Mouse (Mus musculus): ENCODE results near the gene Asl. TPM values are rescaled to one million over a fixed set of nuclear protein-coding genes. Genes with fewer than 3 reads are reported as not detected.

The Asl gene
- polyA plus RNA-seq, 1 experiment from 2014 or later = 16.0 TPM

GRCm38 (mm10) chr5:130059413-130060328, 30.6 kb upstream of the Asl start:
- Histone ChIP-seq H3K36me3 (0 out of 2 replicates have a peak, but pooled peaks cover 6% of the 10 kb centered on the region), H3K27ac (peak overlapping the region; percentile 79), H3K4me1 (replicated peaks) (peaks cover 11% of the 10 kb centered on the region), H3K4me3 (no peak overlapping the region), H3K27me3 (peaks cover 1% of the 10 kb centered on the region), H3K9ac (no peak overlapping the region), H3K4me2 (no peak overlapping the region), H3K9me3 (replicated peaks) (no peaks in the 10 kb centered on the region)
- ATAC-seq (replicated peaks; ENCODE audit: insufficient number of reproducible peaks, insufficient read depth, low FRiP score, low read depth) = peak; percentile 80
- WGBS = 50% methylated on average over 12 of the region's 12 CpGs

- Histone ChIP-seq H3K27ac (no peak overlapping the region), H3K9me3 (replicated peaks) (no peaks in the 10 kb centered on the region), H3K4me3 (no peak overlapping the region), H3K4me1 (replicated peaks) (peaks cover 11% of the 10 kb centered on the region), H3K4me2 (no peak overlapping the region), H3K27me3 (peaks cover 23% of the 10 kb centered on the region), H3K9ac (no peak overlapping the region), H3K36me3 (peaks cover 10% of the 10 kb centered on the region; the same call in 1 of the 2 replicates)
- WGBS = 80% methylated on average over 2 of the region's 2 CpGs
- ATAC-seq (replicated peaks; ENCODE audit: insufficient number of reproducible peaks, insufficient read depth, low FRiP score, low read depth) = no peak
Observed at GRCm38 (mm10) chr5:130056303-130056702, 27.3 kb upstream of the Asl start.

GRCm38 (mm10) chr5:130055688-130056087, 26.6 kb upstream of the Asl start:
- Histone ChIP-seq H3K36me3 (peaks cover 10% of the 10 kb centered on the region; the same call in 1 of the 2 replicates), H3K9ac (no peak overlapping the region), H3K27me3 (peaks cover 30% of the 10 kb centered on the region), H3K9me3 (replicated peaks) (no peaks in the 10 kb centered on the region), H3K27ac (no peak overlapping the region), H3K4me3 (no peak overlapping the region), H3K4me1 (replicated peaks) (peaks cover 11% of the 10 kb centered on the region), H3K4me2 (no peak overlapping the region)
- ATAC-seq (replicated peaks; ENCODE audit: insufficient number of reproducible peaks, insufficient read depth, low FRiP score, low read depth) = no peak
- WGBS = 96% methylated on average over 4 of the region's 4 CpGs

- ATAC-seq (replicated peaks; ENCODE audit: insufficient number of reproducible peaks, insufficient read depth, low FRiP score, low read depth) = no peak
- H3K9ac ChIP-seq = no peak overlapping the region
- no peak overlapping the region for H3K4me3 ChIP-seq
- 0 out of 2 replicates have a peak, but pooled peaks cover 3% of the 10 kb centered on the region for H3K4me1 ChIP-seq (replicated peaks)
- peaks cover 13% of the 10 kb centered on the region; the same call in 1 of the 2 replicates for H3K36me3 ChIP-seq
- H3K4me2 ChIP-seq = no peak overlapping the region
- no peaks in the 10 kb centered on the region for H3K9me3 ChIP-seq (replicated peaks)
- no peak overlapping the region for H3K27ac ChIP-seq
- 89% methylated on average over 6 of the region's 6 CpGs for WGBS
- peaks cover 44% of the 10 kb centered on the region for H3K27me3 ChIP-seq
Observed at GRCm38 (mm10) chr5:130052955-130053354, 23.9 kb upstream of the Asl start.

GRCm38 (mm10) chr5:130052510-130052909, 23.5 kb upstream of the Asl start:
- no peak overlapping the region for H3K9ac ChIP-seq
- H3K27ac ChIP-seq = no peak overlapping the region
- H3K36me3 ChIP-seq = peaks cover 13% of the 10 kb centered on the region; the same call in 1 of the 2 replicates
- no peaks in the 10 kb centered on the region for H3K9me3 ChIP-seq (replicated peaks)
- peaks cover 44% of the 10 kb centered on the region for H3K27me3 ChIP-seq
- ATAC-seq (replicated peaks; ENCODE audit: insufficient number of reproducible peaks, insufficient read depth, low FRiP score, low read depth) = no peak
- no peak overlapping the region for H3K4me3 ChIP-seq
- H3K4me2 ChIP-seq = no peak overlapping the region
- H3K4me1 ChIP-seq (replicated peaks) = 0 out of 2 replicates have a peak, but pooled peaks cover 3% of the 10 kb centered on the region
- 74% methylated on average over 5 of the region's 5 CpGs for whole genome bisulfite sequencing

- Histone ChIP-seq H3K4me3 (no peak overlapping the region), H3K4me1 (replicated peaks) (peaks cover 9% of the 10 kb centered on the region; the same call in 1 of the 2 replicates), H3K27ac (no peak overlapping the region), H3K9me3 (replicated peaks) (no peaks in the 10 kb centered on the region), H3K9ac (no peak overlapping the region), H3K4me2 (no peak overlapping the region), H3K36me3 (peaks cover 18% of the 10 kb centered on the region), H3K27me3 (peaks cover 44% of the 10 kb centered on the region)
- no peak for ATAC-seq (replicated peaks; ENCODE audit: insufficient number of reproducible peaks, insufficient read depth, low FRiP score, low read depth)
- WGBS = 86% methylated on average over 15 of the region's 15 CpGs
Observed at GRCm38 (mm10) chr5:130051073-130051860, 22.2 kb upstream of the Asl start.

GRCm38 (mm10) chr5:130050416-130050815, 21.4 kb upstream of the Asl start:
- no peak for ATAC-seq (replicated peaks; ENCODE audit: insufficient number of reproducible peaks, insufficient read depth, low FRiP score, low read depth)
- Histone ChIP-seq H3K27me3 (peaks cover 49% of the 10 kb centered on the region), H3K4me1 (replicated peaks) (peaks cover 11% of the 10 kb centered on the region; the same call in 1 of the 2 replicates), H3K9me3 (replicated peaks) (no peaks in the 10 kb centered on the region), H3K36me3 (peaks cover 15% of the 10 kb centered on the region), H3K4me3 (no peak overlapping the region), H3K4me2 (no peak overlapping the region), H3K27ac (no peak overlapping the region), H3K9ac (no peak overlapping the region)
- 58% methylated on average over 6 of the region's 6 CpGs for WGBS

GRCm38 (mm10) chr5:130048786-130049520, 19.9 kb upstream of the Asl start:
- Histone ChIP-seq H3K36me3 (peaks cover 12% of the 10 kb centered on the region), H3K9me3 (replicated peaks) (no peaks in the 10 kb centered on the region), H3K4me2 (no peak overlapping the region), H3K9ac (no peak overlapping the region), H3K4me1 (replicated peaks) (peaks cover 11% of the 10 kb centered on the region; the same call in 1 of the 2 replicates), H3K27ac (no peak overlapping the region), H3K27me3 (peaks cover 52% of the 10 kb centered on the region), H3K4me3 (no peak overlapping the region)
- ATAC-seq (replicated peaks; ENCODE audit: insufficient number of reproducible peaks, insufficient read depth, low FRiP score, low read depth) = no peak
- 81% methylated on average over 15 of the region's 15 CpGs for WGBS

GRCm38 (mm10) chr5:130047013-130047412, 18.0 kb upstream of the Asl start:
- Histone ChIP-seq H3K9me3 (replicated peaks) (no peaks in the 10 kb centered on the region), H3K36me3 (peaks cover 26% of the 10 kb centered on the region), H3K4me1 (replicated peaks) (peaks cover 11% of the 10 kb centered on the region; the same call in 1 of the 2 replicates), H3K9ac (no peak overlapping the region), H3K4me3 (no peak overlapping the region), H3K27ac (no peak overlapping the region), H3K27me3 (peaks cover 56% of the 10 kb centered on the region), H3K4me2 (no peak overlapping the region)
- 62% methylated on average over 6 of the region's 6 CpGs for WGBS
- ATAC-seq (replicated peaks; ENCODE audit: insufficient number of reproducible peaks, insufficient read depth, low FRiP score, low read depth) = no peak

- peaks cover 11% of the 10 kb centered on the region; the same call in 1 of the 2 replicates for H3K4me1 ChIP-seq (replicated peaks)
- no peak overlapping the region for H3K9ac ChIP-seq
- peaks cover 29% of the 10 kb centered on the region for H3K36me3 ChIP-seq
- no peaks in the 10 kb centered on the region for H3K9me3 ChIP-seq (replicated peaks)
- no peak overlapping the region for H3K4me3 ChIP-seq
- no peak overlapping the region for H3K4me2 ChIP-seq
- 33% methylated on average over 10 of the region's 10 CpGs for WGBS
- H3K27me3 ChIP-seq = peaks cover 58% of the 10 kb centered on the region
- H3K27ac ChIP-seq = no peak overlapping the region
- ATAC-seq (replicated peaks; ENCODE audit: insufficient number of reproducible peaks, insufficient read depth, low FRiP score, low read depth) = peak; percentile 40
Observed at GRCm38 (mm10) chr5:130046589-130046988, 17.5 kb upstream of the Asl start.
